Mouse (Mus musculus) inflammation-experienced regulatory T-cells, adult 6 months (primary cell): ENCODE data around the gene Rassf6. TPM values are rescaled to one million over a fixed set of nuclear protein-coding genes. Genes with fewer than 3 reads are reported as not detected.

ENCODE experiments used
- ATAC-seq: one replicate; pipeline ENCODE4 v1.8.0; 2017
- polyA plus RNA-seq, 3 experiments: library from polyadenylated mRNA; unstranded; fragments of 100-300 nt; shearing (Covaris generic); gene quantifications; one replicate each; pipeline ENCODE4 v1.2.1; 2017

Rassf6 gene
- polyA plus RNA-seq, 3 experiments from 2014 or later = 1.7 to 3.9 (median 2.1) TPM

- ATAC-seq = no peak
These were observed 72.1 kb downstream of the Rassf6 start for GRCm38 (mm10) chr5:90568338-90568737.

GRCm38 (mm10) chr5:90567788-90568187 is 72.7 kb downstream of the Rassf6 start:
- no peak for ATAC-seq

- ATAC-seq = no peak
These were observed 75.3 kb downstream of the Rassf6 start for GRCm38 (mm10) chr5:90565205-90565604.

- no peak for ATAC-seq
These were observed 76.3 kb downstream of the Rassf6 start for GRCm38 (mm10) chr5:90564161-90564560.

GRCm38 (mm10) chr5:90562880-90563279 is 77.6 kb downstream of the Rassf6 start:
- ATAC-seq = no peak

GRCm38 (mm10) chr5:90561721-90562275 is 78.7 kb downstream of the Rassf6 start:
- ATAC-seq = no peak

GRCm38 (mm10) chr5:90560743-90561142 is 79.7 kb downstream of the Rassf6 start, which contains the start of gene 5830473C10Rik:
Gene 5830473C10Rik (plus strand): TSS chr5:90561107.
- ATAC-seq = no peak

GRCm38 (mm10) chr5:90556052-90556451 is 84.4 kb downstream of the Rassf6 start:
- no peak for ATAC-seq

Other genes with a start within 250 kb of the Rassf6 start
- gene Alb, start 179.8 kb downstream of the Rassf6 start, polyA plus RNA-seq = not detected
- 1 to 10 TPM in 2 of 3 experiments, under 1 TPM in 1; 0.52 to 2.9 (median 2.1) TPM for gene Afp, start 149.9 kb downstream of the Rassf6 start, polyA plus RNA-seq
- not detected for gene Afm, start 121.7 kb downstream of the Rassf6 start, polyA plus RNA-seq
- under 1 TPM in 1 of 3 experiments, not detected in 2; 0.30 TPM for gene 5830473C10Rik, start 79.5 kb downstream of the Rassf6 start, polyA plus RNA-seq
- gene Cxcl5, start 118.7 kb upstream of the Rassf6 start, polyA plus RNA-seq = not detected
- under 1 TPM in 1 of 3 experiments, not detected in 2; 0.67 TPM for gene Ppbp, start 127.9 kb upstream of the Rassf6 start, polyA plus RNA-seq
- gene Pf4, start 131.8 kb upstream of the Rassf6 start, polyA plus RNA-seq = not detected
- 1 to 10 TPM in 1 of 3 experiments, not detected in 2; 1.5 TPM for gene Cxcl3, start 145.4 kb upstream of the Rassf6 start, polyA plus RNA-seq
- not detected for gene Cxcl15, start 153.9 kb upstream of the Rassf6 start, polyA plus RNA-seq